Mouse (Mus musculus): ENCODE data around the gene Arap1. TPM values are rescaled to one million over a fixed set of nuclear protein-coding genes. Genes with fewer than 3 reads are reported as not detected.

Gene Arap1
- polyA plus RNA-seq, 1 experiment from 2014 or later, result 10.6 TPM

DNA sequence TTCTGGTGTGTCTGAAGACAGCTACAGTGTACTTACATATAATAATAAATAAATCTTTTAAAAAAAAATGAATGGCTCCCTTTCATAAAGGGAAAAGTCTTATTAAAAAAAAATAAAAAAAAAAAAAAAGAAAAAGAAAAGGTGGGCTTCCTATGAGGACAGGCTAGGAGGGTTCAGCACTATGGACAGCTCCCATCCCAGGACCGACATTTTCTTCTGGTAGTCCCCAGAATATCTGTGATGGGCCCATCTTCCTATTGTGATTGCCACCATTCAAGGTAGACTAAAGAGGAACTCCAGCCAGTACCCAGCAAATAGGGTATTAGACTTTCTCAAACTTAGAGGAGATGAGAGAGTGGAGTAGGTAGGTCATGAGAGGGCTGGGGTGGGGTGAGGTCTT lies 90.0 kb downstream of the Arap1 start:
- Histone ChIP-seq H3K4me1 (peaks cover 2% of the 10 kb centered on the region; the same call in 1 of the 2 replicates), H3K4me2 (no peak overlapping the region), H3K9ac (no peak overlapping the region), H3K9me3 (no peaks in the 10 kb centered on the region), H3K36me3 (replicated peaks) (no peaks in the 10 kb centered on the region), H3K27ac (no peak overlapping the region), H3K4me3 (no peak overlapping the region), H3K27me3 (replicated peaks) (no peaks in the 10 kb centered on the region)
- no peak for ATAC-seq (replicated peaks)
- 4% methylated on average over 1 of the region's 1 CpGs for WGBS

- Histone ChIP-seq H3K36me3 (replicated peaks) (no peaks in the 10 kb centered on the region), H3K9ac (no peak overlapping the region), H3K4me1 (peaks cover 7% of the 10 kb centered on the region), H3K9me3 (no peaks in the 10 kb centered on the region), H3K27ac (peak overlapping the region; percentile 32; the same call in 1 of the 2 replicates), H3K4me2 (no peak overlapping the region), H3K4me3 (no peak overlapping the region), H3K27me3 (replicated peaks) (no peaks in the 10 kb centered on the region)
- WGBS, result 55% methylated on average over 10 of the region's 10 CpGs
- ATAC-seq (replicated peaks), result peak; percentile 59
Observed at GRCm38 (mm10) chr7:101443093-101443492, 95.2 kb downstream of the Arap1 start.

- Histone ChIP-seq H3K4me2 (no peak overlapping the region), H3K9ac (no peak overlapping the region), H3K9me3 (no peaks in the 10 kb centered on the region), H3K4me1 (peaks cover 7% of the 10 kb centered on the region), H3K27me3 (replicated peaks) (no peaks in the 10 kb centered on the region), H3K4me3 (no peak overlapping the region), H3K27ac (no peak overlapping the region), H3K36me3 (replicated peaks) (no peaks in the 10 kb centered on the region)
- WGBS, result 70% methylated on average over 4 of the region's 4 CpGs
- no peak for ATAC-seq (replicated peaks)
Observed at GRCm38 (mm10) chr7:101444211-101444610, 96.3 kb downstream of the Arap1 start.

DNA sequence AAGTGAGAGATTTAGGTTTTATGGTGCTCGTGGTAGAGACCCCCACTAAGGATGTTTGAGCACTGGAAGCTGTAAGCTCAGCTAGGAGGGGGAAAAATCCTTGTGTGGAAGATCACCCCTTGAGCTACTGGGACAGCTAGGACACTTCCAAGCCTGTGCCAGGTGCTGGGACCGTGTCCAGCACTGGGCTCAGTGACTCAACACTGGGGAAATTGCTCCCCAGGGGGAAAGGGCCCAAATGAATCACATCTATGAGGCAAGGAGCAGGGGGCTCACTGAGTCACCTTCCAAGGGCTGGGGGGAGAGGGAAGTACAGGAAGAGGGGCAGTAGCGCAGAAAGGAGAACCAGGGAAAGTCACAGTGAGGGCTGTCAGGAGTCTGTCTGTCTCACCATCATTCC lies 102.0 kb downstream of the Arap1 start:
- H3K27ac ChIP-seq, result no peak overlapping the region
- WGBS, result 42% methylated on average over 3 of the region's 3 CpGs
- peaks cover 16% of the 10 kb centered on the region; the same call in 1 of the 2 replicates for H3K27me3 ChIP-seq (replicated peaks)
- H3K4me1 ChIP-seq, result peaks cover 6% of the 10 kb centered on the region; the same call in 1 of the 2 replicates
- no peak overlapping the region for H3K4me2 ChIP-seq
- no peak overlapping the region for H3K4me3 ChIP-seq
- no peaks in the 10 kb centered on the region for H3K36me3 ChIP-seq (replicated peaks)
- no peak overlapping the region for H3K9ac ChIP-seq
- ATAC-seq (replicated peaks), result no peak
- H3K9me3 ChIP-seq, result no peaks in the 10 kb centered on the region

GRCm38 (mm10) chr7:101450422-101451401 lies 102.8 kb downstream of the Arap1 start:
- Histone ChIP-seq H3K27me3 (replicated peaks) (peaks cover 16% of the 10 kb centered on the region; the same call in 1 of the 2 replicates), H3K9ac (peak overlapping the region; percentile 51), H3K4me3 (peak overlapping the region; percentile 52), H3K36me3 (replicated peaks) (no peaks in the 10 kb centered on the region), H3K4me1 (peaks cover 6% of the 10 kb centered on the region; the same call in 1 of the 2 replicates), H3K9me3 (no peaks in the 10 kb centered on the region), H3K4me2 (peak overlapping the region; percentile 88), H3K27ac (no peak overlapping the region)
- peak; percentile 89 for ATAC-seq (replicated peaks)
- under 1% methylated on average over 61 of the region's 68 CpGs for WGBS

DNA sequence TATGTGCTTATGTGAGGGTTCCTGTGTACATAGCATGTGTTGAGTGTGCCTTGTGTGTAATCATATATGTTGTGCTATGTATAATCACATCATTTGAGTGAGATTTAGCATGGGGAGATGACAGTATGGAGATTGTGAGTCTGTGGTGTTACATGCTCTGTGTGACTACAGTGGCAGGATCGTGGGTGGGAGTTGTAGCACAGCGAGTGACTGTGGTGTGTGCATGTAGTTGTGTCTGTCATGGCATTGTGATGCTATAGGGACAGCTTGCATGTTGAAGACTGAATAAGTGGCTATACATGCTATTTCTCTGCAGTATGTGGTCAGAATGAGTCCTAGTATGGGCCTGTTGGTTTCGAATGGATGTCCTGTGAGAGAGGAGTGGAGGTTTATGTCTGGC lies 104.8 kb downstream of the Arap1 start:
- no peak for ATAC-seq (replicated peaks)
- H3K27me3 ChIP-seq (replicated peaks), result peaks cover 16% of the 10 kb centered on the region; the same call in 1 of the 2 replicates
- H3K4me1 ChIP-seq, result peaks cover 6% of the 10 kb centered on the region; the same call in 1 of the 2 replicates
- peak overlapping the region; percentile 88 for H3K4me2 ChIP-seq
- H3K36me3 ChIP-seq (replicated peaks), result no peaks in the 10 kb centered on the region
- H3K9me3 ChIP-seq, result no peaks in the 10 kb centered on the region
- H3K4me3 ChIP-seq, result no peak overlapping the region; the same call in 1 of the 2 replicates
- H3K27ac ChIP-seq, result no peak overlapping the region
- no peak overlapping the region for H3K9ac ChIP-seq
- 81% methylated on average over 3 of the region's 3 CpGs for WGBS

DNA sequence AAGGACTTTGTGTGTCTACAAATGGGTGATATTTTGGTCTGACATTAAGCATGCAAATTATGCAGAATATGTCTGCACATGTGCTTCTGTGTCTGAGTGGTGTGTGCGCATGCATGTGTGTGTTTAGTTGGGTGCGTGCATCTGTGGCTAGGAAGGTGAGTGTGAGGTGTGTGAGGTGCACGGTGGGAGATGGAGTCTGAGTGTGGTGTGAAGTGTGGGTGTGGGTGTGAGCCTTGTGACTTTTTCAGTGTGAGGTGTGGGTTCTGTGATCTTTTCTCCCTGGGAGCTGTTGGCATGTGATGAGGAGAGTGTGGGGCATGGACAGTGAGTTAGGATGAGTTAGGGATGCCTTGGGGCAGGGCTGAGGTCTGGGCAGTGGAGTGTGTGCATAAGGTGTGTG lies 105.4 kb downstream of the Arap1 start:
- Histone ChIP-seq H3K27me3 (replicated peaks) (peaks cover 16% of the 10 kb centered on the region; the same call in 1 of the 2 replicates), H3K4me3 (no peak overlapping the region), H3K9me3 (no peaks in the 10 kb centered on the region), H3K36me3 (replicated peaks) (no peaks in the 10 kb centered on the region), H3K4me2 (peak overlapping the region; percentile 88), H3K27ac (no peak overlapping the region), H3K9ac (no peak overlapping the region), H3K4me1 (peaks cover 6% of the 10 kb centered on the region; the same call in 1 of the 2 replicates)
- WGBS, result 95% methylated on average over 3 of the region's 3 CpGs
- no peak for ATAC-seq (replicated peaks)

DNA sequence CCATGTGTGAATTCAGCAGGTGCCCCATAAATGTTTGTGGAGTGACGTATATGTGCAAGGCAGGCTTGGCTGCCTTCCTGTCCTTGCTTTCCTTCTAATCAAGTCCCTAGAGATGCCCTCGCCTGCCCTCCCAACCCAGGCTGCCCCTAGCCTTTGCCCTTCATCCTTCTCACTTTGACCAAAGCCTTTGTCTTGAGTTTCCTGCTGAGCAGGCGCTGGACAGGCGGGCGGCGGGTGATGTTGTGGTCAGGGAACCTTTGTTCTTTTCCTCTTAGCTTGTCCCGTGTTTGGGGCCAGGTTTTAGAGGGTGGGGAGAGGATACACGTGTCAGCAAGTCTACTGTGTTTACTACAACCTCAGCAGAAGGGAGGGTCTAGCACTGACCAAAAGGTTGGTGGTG lies 105.9 kb downstream of the Arap1 start:
- Histone ChIP-seq H3K9ac (no peak overlapping the region), H3K4me3 (no peak overlapping the region), H3K27me3 (replicated peaks) (peaks cover 16% of the 10 kb centered on the region; the same call in 1 of the 2 replicates), H3K27ac (no peak overlapping the region), H3K9me3 (no peaks in the 10 kb centered on the region), H3K36me3 (replicated peaks) (no peaks in the 10 kb centered on the region), H3K4me1 (peaks cover 6% of the 10 kb centered on the region; the same call in 1 of the 2 replicates), H3K4me2 (peak overlapping the region; percentile 88; the same call in 1 of the 2 replicates)
- no peak for ATAC-seq (replicated peaks)
- WGBS, result 16% methylated on average over 8 of the region's 8 CpGs

GRCm38 (mm10) chr7:101454479-101454878 lies 106.6 kb downstream of the Arap1 start:
- 81% methylated on average over 9 of the region's 9 CpGs for WGBS
- Histone ChIP-seq H3K36me3 (replicated peaks) (no peaks in the 10 kb centered on the region), H3K9me3 (no peaks in the 10 kb centered on the region), H3K9ac (no peak overlapping the region), H3K27me3 (replicated peaks) (peaks cover 16% of the 10 kb centered on the region; the same call in 1 of the 2 replicates), H3K4me3 (no peak overlapping the region), H3K4me1 (peaks cover 6% of the 10 kb centered on the region; the same call in 1 of the 2 replicates), H3K4me2 (no peak overlapping the region), H3K27ac (no peak overlapping the region)
- no peak for ATAC-seq (replicated peaks)

DNA sequence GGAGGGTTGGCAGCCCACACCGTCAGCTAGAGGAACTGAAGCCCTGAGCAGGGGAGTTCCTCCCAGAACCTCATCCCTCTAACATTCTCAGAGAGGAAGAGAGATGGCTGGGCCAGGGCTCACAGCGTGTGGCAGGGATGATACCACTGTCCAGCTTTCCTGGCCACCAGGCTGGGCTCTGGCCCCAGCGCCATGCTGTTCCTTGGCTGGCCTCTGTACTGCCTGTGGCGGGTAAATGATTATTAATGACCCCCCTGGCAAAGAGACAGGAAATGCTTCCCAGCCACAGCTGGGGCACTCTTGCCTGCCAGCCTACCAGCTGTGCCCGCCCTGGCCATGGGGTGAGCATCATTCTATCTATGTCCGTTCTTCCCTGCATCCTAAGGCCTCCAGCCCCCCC lies 107.3 kb downstream of the Arap1 start:
- H3K27ac ChIP-seq, result no peak overlapping the region
- H3K36me3 ChIP-seq (replicated peaks), result no peaks in the 10 kb centered on the region
- H3K4me3 ChIP-seq, result no peak overlapping the region
- H3K27me3 ChIP-seq (replicated peaks), result peaks cover 16% of the 10 kb centered on the region; the same call in 1 of the 2 replicates
- ATAC-seq (replicated peaks), result no peak
- peaks cover 6% of the 10 kb centered on the region; the same call in 1 of the 2 replicates for H3K4me1 ChIP-seq
- 76% methylated on average over 6 of the region's 6 CpGs for WGBS
- no peak overlapping the region for H3K9ac ChIP-seq
- no peaks in the 10 kb centered on the region for H3K9me3 ChIP-seq
- no peak overlapping the region for H3K4me2 ChIP-seq

GRCm38 (mm10) chr7:101456318-101456717 lies 108.5 kb downstream of the Arap1 start:
- Histone ChIP-seq H3K4me2 (no peak overlapping the region), H3K9ac (no peak overlapping the region), H3K36me3 (replicated peaks) (no peaks in the 10 kb centered on the region), H3K27ac (no peak overlapping the region), H3K9me3 (no peaks in the 10 kb centered on the region), H3K4me1 (peaks cover 5% of the 10 kb centered on the region; the same call in 1 of the 2 replicates), H3K27me3 (replicated peaks) (peaks cover 15% of the 10 kb centered on the region; the same call in 1 of the 2 replicates), H3K4me3 (no peak overlapping the region)
- ATAC-seq (replicated peaks), result no peak
- WGBS, result 73% methylated on average over 4 of the region's 4 CpGs

GRCm38 (mm10) chr7:101456789-101457188 lies 108.9 kb downstream of the Arap1 start:
- WGBS, result 31% methylated on average over 5 of the region's 5 CpGs
- no peak overlapping the region for H3K27ac ChIP-seq
- H3K36me3 ChIP-seq (replicated peaks), result no peaks in the 10 kb centered on the region
- no peak overlapping the region for H3K4me2 ChIP-seq
- no peak overlapping the region for H3K4me3 ChIP-seq
- no peaks in the 10 kb centered on the region for H3K4me1 ChIP-seq
- H3K27me3 ChIP-seq (replicated peaks), result peaks cover 11% of the 10 kb centered on the region; the same call in 1 of the 2 replicates
- H3K9ac ChIP-seq, result no peak overlapping the region
- no peaks in the 10 kb centered on the region for H3K9me3 ChIP-seq
- no peak for ATAC-seq (replicated peaks)
